20 mouse cellular contexts compared by ENCODE assay signal in genomic region chr12:93677478-93677877, GRCm38 (mm10).
"Had no signal": no experiment of that assay in that cellular context is flagged by ENCODE, and none has a peak within 500 bp of the region (broad histone marks: within the 10 kb centered on the region; RNA-seq: fewer than 3 reads in every experiment).

No protein-coding gene starts in this region.

- DNase-seq: lung, adult 18-20 months; lung, embryonic 14.5 days; lung, postnatal 10 days; lung, postnatal 4 days; midbrain, embryonic 14.5 days; retina, postnatal 1 day; right cerebral cortex, adult 18-20 months; right cerebral cortex, postnatal 25 days; right cerebral cortex, postnatal 4 days; spleen, adult 18-20 months; thymus, adult 2 months; thymus, postnatal 36 days had no signal

- H3K27me3 ChIP-seq: midbrain, embryonic 12.5 days; neural tube, embryonic 13.5 days; neural tube, embryonic 15.5 days; stomach, embryonic 15.5 days had no signal

- H3K9ac ChIP-seq: lung, embryonic 14.5 days; midbrain, embryonic 12.5 days; neural tube, embryonic 13.5 days; neural tube, embryonic 15.5 days; stomach, embryonic 15.5 days had no signal

- H3K4me3 ChIP-seq: midbrain, embryonic 10.5 days; midbrain, embryonic 12.5 days; myocyte; neural tube, embryonic 13.5 days; neural tube, embryonic 15.5 days; stomach, embryonic 15.5 days had no signal

- ATAC-seq: midbrain, embryonic 16.5 days had no signal

- H3K27ac ChIP-seq: midbrain, embryonic 10.5 days; midbrain, embryonic 12.5 days; neural tube, embryonic 13.5 days; neural tube, embryonic 15.5 days; stomach, embryonic 15.5 days; stomach, postnatal 0 days had no signal

- H3K4me2 ChIP-seq: lung, embryonic 14.5 days; midbrain, embryonic 12.5 days; neural tube, embryonic 13.5 days; neural tube, embryonic 15.5 days; stomach, embryonic 15.5 days had no signal

- H3K9me3 ChIP-seq: midbrain, embryonic 10.5 days; midbrain, embryonic 12.5 days; neural tube, embryonic 13.5 days; neural tube, embryonic 15.5 days; stomach, embryonic 15.5 days had no signal

- H3K4me1 ChIP-seq: midbrain, embryonic 10.5 days; midbrain, embryonic 12.5 days; neural tube, embryonic 13.5 days; neural tube, embryonic 15.5 days; stomach, embryonic 15.5 days had no signal

- H3K36me3 ChIP-seq: midbrain, embryonic 10.5 days; midbrain, embryonic 12.5 days; neural tube, embryonic 13.5 days; neural tube, embryonic 15.5 days; stomach, embryonic 15.5 days had no signal
